Mouse (Mus musculus): ENCODE measurements at regions not wholly inside any gene's neighbourhood (a gene's known extent, or its start where the extent isn't known, plus 50 kb on each side); places are given as distances from the start of the nearest gene placed in this dataset.

DNA sequence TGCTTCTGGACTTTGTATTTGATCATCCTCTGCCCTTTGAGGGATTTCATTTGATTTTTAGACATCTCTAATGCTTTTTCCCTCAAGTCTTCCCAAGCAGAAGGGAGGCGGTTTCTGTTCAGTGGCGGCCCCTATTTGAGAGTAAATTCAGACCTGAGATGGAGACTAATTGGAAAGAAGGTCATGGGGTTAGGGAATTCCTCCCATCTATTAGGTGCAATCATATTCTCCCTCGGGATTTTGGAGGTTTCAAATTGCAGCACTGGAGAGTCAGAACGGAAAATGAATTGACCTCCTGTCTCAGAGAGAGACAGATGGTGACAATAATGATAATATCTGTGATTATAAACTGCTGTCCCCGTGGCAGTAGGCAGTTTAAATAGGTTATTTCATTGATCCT, 285.6 kb downstream of the 1810013L24Rik start:
- no peak for DNase-seq

DNA sequence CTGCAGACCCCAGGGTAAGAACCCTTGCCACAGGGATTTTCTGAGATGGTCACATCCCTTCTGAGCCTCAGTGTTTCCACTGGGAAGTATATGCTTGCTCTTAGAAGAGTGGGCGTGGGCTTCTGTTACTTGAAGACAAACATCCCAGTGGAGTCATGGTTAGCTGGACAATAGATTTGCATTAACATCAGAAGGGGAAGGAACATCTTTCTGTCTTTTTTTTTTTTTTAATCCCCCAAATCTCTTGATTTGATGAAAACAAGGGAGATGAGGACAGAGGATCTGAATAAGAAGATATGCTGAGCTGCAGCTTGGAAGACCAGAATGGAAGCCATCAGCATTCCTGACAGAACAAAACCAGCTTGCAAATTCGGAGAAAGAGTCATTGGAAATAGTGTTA, 291.7 kb downstream of the 1810013L24Rik start:
- DNase-seq: no peak

DNA sequence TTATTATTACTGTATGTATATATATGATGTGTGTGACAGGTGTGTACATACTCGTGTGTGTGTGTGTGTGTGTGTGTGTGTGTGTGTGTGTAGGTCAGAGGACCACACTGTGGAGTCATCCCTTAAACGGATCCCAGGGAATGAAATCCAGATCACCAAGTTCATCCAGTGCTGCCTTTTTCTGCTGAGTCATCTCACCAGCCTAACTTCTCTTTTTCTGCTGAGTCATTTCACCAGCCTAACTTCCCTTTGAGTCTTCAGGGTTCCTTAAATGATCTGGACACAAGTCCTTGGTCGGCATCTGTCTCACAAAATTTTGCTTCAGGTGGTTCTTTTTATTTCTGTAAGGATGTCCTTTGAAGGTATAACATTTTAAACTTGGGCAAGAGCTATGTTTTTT, 302.2 kb downstream of the 1810013L24Rik start:
- no peak for DNase-seq

DNA sequence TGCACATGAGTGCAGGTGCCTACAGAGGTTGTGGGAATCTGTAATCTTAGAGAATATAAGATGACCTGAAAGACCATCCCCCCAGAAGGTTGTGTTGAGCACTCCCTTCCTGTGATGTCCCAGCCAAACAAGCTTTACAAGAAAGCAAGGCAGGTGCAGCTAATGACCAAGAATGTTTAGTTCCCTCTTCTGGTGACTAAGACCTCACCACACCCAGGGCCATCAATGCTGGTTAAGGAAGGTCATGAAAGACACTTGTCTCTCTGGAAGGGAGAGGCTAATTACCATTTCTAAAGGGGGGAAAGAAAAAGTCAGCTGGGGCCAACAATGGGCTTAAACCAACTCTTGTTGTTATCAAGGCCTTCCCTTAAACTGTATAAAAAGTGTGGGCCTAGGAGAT, 302.9 kb downstream of the 1810013L24Rik start:
- DNase-seq: no peak

DNA sequence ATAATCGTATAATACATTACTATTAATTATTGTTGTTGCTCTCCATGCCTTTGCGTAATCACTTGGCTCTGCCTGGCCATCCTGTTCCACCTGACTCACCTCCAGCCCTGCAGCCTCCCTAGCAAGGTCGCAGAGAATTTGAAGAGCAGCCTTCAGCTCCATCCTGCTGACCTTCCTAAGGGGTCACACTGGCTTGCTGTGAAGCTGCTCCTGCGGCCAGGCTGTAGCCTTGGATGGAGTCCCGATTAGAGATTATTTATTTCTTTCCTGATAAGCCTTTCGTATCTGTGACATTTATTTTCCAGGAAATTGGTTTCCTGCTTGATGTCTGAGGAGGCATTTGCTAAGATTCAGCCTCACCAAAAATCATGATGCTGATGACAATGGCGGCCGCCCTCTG, 305.5 kb downstream of the 1810013L24Rik start:
- DNase-seq: no peak

DNA sequence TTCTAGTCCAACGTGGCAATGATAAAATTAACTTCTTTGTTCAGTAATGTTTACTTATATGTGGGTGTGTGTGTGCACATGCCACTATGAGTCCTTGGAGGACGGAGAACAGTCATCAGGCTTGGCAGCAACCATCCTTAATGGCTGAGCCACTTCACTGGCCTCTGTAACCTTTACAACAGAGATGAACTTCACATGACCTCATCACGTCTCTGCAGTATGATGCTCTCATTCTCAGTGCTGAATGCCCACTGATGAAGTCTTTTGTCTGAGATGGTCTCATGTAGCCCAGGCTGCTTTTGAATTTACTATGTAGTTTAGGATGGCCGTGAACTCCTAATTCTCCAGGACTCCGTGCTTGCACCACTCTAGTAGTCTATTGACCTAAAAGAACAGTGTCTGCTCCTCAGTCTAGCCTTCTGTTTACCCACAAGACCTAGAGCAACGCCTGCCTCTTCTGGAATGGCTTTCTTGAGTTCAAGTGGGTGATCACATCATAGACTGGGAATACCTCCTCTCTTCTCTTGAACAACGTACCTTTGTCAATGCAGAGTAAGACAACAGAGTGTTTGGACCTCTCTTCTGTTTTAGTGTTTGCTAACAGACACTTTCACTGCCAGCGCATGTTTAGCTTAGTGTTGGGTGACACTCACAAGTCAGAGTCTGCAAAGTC, 308.8 kb downstream of the 1810013L24Rik start:
- DNase-seq: no peak

DNA sequence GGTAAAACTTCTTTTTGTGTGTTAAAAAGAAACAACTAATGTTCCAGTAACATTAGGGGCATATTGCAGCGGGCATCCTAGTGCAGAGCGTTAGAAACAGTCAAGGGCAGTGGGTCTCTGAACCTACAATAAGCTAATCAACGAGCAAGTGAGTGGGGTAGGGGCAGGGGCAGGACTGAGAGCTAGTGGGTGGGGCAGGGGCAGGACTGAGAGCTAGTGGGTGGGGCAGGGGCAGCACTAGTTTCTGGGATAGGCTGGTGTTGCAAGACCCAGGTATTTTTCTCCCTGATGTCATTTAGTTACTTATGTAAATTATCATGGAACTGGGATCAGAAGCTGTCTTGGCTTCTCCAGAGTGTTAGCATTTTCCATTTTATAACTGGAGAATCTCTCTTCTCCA, 309.5 kb downstream of the 1810013L24Rik start:
- DNase-seq: no peak

DNA sequence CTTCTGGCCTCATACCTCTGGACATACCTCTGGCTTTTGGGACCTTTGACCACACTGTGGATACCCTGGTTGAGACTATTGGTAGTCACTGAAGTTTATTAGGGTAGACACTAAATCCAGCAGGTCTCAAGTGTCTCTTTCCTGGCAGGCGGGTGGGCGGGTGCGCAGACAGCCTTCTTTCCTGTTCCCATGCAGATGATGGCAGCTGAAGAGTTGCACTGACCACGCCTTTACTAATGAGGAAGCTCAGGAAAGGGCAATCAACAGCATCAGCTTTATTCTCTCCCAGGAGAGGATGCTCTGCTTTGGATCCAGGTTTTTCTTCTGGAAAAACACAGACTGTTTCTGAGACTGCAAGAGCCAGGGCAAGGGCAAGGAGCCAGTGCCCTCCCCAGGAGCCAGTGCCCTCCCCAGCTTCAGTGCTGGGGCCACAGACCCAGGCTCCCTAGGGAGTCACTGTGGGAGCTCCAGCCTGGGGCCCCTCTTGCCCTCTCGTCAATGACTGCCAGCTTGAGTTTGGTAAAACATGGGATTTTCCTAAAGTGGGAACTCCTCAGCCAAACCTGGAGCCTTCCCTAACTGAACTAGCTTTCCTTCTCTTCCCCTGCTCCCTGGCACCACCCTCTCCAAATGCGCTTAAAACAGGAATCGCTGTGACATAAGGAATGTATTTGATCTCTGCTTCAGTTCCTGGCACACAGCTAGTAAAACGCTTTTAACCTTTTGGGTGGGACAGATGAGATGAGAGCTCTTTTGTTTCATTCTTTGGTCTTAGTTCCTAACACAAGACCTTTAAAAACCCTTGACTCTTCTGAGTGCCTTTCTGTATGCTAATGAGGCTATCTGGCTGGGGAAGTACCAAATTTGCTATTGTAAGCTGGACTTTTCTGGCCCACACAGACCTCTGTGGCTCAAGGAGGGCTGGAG, 319.6 kb downstream of the 1810013L24Rik start:
- no peak for DNase-seq

DNA sequence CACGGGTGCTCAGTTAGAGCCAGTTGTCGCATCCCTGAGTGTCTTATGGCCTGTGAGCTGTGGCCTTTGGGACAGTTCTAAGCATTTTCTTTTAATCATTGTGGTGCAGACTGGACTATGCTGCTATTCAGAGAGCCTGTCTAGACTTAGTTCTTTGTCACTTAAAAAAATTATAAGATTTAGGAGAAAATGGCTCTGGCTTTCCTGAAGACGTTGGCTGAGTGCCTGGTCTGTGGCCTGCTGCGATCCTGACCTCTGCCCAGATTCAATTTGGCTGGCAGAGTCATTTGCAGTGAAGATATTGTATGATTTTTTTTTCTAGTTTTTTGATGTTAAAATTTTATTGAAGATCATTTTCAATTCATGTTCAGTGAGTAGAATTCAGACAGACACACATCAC, 322.0 kb downstream of the 1810013L24Rik start:
- no peak for DNase-seq

DNA sequence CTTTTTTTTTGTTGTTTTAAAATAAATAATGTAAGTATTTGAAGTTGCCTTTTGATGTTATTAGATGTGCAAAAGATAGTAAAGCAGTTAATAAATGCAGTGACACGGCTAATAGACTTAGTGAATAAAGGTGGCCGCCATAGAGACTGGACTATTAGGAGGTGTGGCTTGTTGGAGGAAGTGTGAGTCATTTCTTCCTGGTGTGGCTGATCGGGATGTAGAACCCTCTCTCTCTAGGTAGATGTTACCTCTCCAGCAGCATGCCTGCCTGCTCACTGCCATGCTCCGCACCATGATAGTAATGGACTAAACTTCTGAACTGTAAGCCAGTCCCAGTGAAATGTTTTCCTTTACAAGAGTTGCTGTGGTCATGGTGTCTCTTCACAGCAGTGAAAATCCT, 323.6 kb downstream of the 1810013L24Rik start:
- no peak for DNase-seq

DNA sequence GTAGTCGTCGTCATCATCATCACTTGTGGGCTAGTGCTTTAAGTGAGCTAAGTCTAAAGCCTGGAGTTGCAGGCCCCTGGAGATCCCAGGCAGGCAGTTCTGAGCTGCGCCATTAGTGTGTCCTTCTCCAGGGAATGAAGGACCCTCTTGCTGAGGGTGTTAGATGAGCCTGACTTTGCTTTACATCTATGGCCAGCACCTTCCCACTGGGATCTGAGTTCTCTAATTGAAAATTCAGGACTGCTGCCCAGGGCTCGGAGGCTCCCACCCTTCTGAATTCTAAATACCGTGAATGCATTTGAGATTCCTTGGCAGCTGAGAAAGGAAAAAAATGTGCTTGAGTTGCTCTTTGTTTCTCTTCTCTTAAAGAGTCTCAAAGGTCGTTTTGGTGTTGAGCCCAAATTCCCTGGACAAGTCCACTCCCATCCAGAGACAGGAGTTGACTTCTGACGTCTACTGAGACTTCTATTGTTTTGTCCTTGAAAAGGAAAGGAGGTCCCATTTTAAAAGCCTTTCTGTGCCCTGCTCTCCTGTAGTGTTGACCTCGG, 335.9 kb downstream of the 1810013L24Rik start:
- DNase-seq: no peak

DNA sequence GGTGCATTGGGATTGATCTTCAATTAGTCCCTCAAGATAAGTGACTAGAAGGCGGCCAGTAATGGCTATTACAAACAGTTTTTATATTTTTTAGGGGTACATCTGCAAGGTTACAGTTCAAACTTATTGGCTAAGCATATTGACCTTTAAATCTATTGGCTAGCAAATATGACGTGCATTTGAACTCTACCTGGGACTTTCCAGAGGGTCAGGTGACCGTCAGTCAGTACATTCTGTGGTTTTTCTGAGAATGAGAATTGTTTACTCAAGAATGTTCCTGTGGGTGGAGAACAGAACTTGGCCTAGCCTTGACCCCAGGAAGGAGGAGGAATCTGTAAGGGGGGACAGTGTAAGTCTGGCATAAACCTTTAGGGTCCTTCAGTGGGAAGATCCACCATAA, 346.5 kb downstream of the 1810013L24Rik start:
- DNase-seq: no peak

DNA sequence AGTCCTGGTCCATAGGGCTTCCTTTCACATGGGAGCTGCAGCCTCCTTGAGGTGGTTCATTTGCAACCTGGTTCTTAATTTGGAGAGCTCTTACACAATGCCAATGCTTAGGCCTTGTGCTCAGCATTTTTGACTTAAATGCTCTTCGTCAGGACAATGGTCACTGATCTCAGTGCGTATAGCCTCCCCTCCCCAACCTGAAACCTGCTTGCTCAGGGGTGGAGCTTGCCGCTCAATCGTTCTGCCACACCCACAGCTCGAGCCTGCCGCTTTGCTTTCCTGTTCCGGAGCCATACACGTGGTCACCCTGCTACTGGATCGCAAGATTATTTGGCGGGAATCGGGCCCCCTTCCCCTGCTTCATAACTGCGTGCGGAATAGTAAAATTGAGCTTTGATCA, 365.9 kb downstream of the 1810013L24Rik start:
- no peak for DNase-seq

DNA sequence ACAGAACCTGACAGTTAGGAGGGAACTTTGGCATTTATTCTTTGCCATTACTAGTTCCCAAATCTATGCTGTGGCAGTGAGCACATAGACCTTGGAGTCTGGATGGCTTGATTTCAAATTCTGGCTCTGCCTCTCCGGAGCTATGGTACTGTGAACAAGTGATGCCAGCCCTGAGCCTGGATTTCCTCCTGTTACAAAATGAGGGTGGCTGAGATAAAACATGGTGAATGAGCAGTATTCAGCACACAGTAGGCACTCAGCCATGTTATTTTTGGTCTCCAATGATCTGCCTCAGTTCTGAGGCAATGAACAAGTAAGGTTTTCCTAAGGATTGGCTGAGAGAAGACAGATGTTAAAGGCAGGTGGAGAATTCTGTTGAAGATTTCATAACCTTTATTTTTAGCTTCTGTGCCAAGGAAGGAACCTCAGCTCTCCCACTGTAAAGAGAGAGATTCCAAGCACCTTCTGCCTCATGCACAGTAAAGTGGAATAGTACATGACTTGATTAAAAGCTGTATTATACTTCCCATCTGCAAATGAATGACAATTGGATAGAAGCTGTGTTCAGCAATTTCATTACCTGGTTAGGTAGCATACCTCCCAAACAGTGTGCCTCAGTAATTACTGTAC, 369.1 kb downstream of the 1810013L24Rik start:
- peak; percentile 34 for DNase-seq

DNA sequence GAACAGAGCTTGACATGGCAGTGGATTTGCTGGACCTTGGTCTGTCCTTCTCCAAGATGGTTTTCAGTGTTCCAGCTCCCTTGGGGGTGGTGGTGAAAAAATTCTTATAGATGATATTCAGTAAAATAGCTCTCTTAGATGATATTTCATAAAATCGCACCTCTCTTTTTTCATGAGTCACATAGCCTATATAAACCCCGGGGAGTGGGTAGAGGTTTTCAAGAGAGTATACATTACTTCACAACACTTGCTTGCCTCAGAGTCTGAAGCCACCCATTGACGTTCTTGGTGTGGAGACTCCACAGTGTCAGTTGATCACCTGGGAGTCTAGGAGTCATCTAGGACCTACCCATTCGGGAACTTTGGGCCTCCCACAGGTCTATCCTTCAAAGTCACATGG, 378.7 kb downstream of the 1810013L24Rik start:
- DNase-seq: no peak

DNA sequence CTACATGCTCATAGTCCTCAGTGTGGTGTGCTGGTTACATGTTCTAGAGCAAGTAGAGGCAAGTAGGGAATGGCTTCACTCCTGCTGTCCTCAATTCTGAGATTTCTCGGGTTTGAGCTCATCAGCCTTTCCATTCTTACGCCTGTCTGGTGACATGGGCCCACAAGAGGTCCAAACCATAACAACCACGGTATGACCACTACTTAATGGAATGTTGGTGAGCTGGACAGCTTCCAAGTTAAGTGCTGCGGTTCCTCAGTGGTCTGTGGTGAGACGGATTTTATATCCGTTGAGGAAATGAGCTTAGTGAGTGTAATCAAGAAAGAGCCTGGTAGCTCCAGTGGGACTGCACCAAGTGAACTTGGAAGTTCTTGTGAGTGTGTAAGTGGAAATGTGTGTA, 381.6 kb downstream of the 1810013L24Rik start:
- DNase-seq: no peak

DNA sequence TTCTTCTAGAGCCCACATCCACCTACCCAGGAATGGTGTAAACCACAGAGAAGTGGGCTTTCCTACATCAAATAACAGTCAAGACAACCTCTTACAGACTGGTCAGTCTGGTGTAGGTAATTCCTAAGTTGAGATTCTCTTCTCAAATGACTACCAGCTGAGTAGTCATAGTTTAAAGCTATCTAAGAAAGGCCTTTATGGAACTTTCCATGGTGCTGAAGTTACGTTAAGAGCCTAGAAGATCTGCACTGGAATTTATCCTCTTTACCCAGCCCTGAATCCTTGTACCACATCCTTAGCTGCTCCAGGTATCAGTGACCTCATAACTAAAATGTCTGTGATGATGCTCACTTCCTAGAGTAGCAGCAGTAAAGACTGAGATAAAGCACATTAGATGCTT, 385.2 kb downstream of the 1810013L24Rik start:
- DNase-seq: no peak

DNA sequence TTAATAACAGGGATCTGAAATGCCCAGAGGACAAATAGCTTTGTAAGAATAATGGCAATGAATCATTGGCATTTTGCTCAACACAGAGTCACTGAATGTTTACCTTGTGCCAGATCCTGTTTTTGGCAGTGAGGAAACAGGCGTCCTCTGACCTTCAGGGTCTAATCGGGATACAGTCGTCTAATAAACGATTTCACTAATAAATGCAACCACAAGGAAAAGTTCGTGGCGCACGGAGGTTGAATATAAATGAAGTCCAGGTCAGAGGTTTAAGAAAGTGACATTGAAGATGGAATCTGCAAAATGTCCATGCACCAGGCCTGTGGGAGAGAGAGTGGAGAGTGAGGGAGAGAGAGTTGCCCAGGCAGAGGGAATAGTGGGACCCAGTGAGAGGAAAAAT, 387.5 kb downstream of the 1810013L24Rik start:
- DNase-seq: no peak

DNA sequence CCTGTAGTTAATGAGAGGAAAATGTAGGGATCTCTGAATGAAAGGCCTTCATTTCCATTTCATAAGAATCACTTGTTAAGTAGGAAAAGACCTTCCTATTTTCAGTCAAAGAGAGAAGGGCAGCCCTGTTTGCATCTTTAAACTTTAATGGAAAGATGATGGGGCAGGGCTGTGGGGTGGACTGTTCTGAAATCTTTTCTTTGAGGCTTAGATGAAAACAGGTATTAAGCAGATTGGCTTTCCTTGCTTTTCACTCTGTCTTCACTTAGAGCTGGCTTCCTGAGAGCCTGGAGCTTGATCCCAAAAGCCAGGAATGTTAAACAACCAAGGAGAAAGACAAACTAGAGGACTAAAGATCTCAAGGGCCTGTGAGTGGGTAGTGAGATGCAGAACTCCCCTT, 400.3 kb downstream of the 1810013L24Rik start:
- DNase-seq: no peak

DNA sequence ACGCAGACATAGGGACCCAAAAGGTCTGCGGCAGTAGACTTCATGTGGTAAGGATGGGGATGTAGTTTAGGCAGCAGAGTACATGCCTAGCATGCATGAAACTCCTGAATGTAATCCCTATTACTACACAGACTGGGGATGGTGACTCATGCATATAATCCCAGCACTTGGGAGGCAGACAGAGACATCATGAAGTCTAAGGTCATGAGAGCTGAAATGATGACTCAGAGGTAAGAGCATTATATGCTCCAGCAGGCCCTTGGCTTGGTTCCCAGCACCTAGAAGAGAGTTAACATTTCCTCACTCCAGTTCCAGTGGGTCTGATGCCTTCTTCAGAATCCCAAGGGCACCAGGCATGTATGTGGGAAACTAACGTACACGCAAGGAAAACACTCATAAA, 412.2 kb downstream of the 1810013L24Rik start:
- no peak for DNase-seq

DNA sequence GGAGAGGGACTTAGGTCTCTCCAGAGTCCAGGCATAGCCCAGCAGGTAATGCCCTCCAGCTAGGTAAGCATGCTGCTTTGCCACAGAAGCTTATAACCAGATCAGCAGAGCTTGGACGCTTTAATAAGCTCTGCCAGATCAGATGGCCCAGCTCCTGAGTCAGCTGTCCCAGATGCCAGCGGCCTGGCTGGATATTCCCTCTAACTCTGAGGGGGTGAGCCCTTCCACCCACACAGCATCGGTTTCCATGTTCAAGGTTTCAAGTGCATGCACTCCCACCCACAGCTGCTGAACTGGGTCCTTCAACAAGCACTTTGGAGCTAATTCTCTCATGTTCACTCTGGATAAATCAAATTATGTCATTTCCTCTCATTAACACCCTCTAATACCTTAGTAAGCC, 417.3 kb downstream of the 1810013L24Rik start:
- no peak for DNase-seq

DNA sequence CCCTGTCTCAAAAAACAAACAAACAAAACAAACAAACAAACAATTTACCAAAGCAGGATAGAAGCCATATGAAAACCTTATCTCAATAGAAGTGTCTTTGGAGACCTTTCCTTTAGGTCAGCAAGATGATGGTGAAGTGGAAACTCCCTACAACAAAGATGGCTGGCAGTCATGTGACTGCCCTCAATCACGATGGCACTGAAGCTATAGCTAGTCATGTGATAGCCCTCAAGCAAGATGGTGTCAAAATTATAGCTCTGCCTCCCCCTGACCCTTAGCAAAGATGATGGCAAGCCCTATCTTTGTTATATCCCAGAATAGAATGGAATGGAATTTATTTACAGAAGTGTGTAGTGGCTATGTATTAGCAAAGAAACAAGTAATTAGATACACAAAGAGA, 423.2 kb downstream of the 1810013L24Rik start:
- DNase-seq: no peak

DNA sequence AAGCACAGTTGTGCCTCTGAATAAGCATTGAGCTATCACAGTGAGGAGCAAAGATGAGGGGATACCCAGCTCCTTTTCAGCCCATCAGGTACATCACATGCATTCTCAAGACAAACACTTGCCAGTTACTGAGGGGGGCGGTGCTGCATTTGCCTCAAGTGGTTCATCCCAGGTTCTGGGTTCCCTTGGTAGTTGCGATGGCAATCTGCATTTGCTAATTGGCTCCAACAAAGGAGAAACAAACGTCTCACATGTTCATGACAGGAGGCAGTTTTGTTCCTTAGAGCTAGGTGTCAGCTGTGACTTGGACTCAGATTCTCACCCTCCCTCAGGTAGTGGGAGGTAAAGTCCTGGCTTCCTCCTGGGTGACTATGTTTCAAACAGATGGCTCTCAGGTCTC, 425.5 kb downstream of the 1810013L24Rik start:
- no peak for DNase-seq

DNA sequence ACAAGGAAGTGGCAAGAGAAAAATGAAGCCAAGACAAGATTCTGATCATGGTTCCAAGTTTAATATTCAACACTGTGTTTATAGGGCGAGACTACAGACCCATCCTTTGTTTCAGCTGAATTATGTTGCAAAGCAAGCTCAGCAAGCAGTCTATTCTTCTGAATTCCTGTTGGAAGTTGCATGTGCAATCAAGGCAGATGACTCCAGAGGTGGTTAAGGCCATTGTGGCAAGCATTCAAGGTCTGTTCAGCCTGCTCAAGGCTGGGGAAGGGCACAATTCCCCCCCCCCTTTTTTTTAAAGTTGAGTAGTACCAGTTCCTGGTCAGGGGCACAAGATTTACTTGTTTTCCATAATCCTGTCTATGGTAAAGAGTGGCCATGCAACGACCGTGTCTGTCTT, 431.1 kb downstream of the 1810013L24Rik start:
- no peak for DNase-seq

All from right cerebral cortex, postnatal 25 days (tissue).